ENCODE assay signal across 31 mouse cellular contexts in the genomic region with DNA sequence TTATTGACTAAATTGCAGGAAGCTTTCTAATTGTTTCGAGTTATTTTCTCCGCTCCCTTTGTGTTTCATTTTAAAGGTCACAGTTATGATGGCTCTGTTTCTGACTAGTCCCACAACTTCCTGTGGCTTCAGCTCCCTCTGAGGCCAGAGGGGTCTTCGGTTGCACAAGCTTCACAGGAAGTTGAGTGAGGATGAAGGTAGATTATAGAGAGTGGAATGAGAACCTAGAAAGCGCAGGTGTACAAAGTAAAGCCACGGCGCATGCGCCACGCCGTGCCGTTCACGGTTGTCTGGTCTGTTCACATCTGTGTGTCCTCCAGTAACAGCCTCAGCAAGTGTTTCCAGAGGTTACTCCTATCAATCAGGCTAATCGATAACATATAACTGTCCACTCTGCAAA. TPM values are rescaled to one million over a fixed set of nuclear protein-coding genes. Genes with fewer than 3 reads are reported as not detected.
DNase-seq lines count a peak whose midpoint lies in the region; ATAC-seq lines count a peak whose summit lies in the region.
"Had no signal": no experiment of that assay in that cellular context is flagged by ENCODE, and none has a peak within 500 bp of the region (broad histone marks: within the 10 kb centered on the region; RNA-seq: fewer than 3 reads in every experiment).

No protein-coding gene starts in this region.

- H3K9ac ChIP-seq in heart, embryonic 16.5 days (ENCODE audit: low read length): no peak overlapping the region
- no peak overlapping the region for H3K9ac ChIP-seq in forebrain, embryonic 14.5 days (ENCODE audit: low read length)
- H3K9ac ChIP-seq: embryonic facial prominence, embryonic 13.5 days; heart, embryonic 12.5 days; hindbrain, embryonic 14.5 days; kidney, embryonic 15.5 days; limb, embryonic 15.5 days; liver, embryonic 13.5 days; neural tube, embryonic 12.5 days had no signal

- 87% methylated on average over 12 of the region's 12 CpGs for WGBS in heart, embryonic 16.5 days
- WGBS in limb, embryonic 10.5 days: 94% methylated on average over 12 of the region's 12 CpGs
- 96% methylated on average over 12 of the region's 12 CpGs for WGBS in forebrain, embryonic 14.5 days

- no peaks in the 10 kb centered on the region for H3K9me3 ChIP-seq in heart, embryonic 16.5 days (replicated peaks; ENCODE audit: control insufficient read depth, low read length)
- H3K9me3 ChIP-seq in limb, embryonic 10.5 days (replicated peaks): no peaks in the 10 kb centered on the region
- H3K9me3 ChIP-seq in forebrain, embryonic 14.5 days (replicated peaks; ENCODE audit: control insufficient read depth, low read length): no peaks in the 10 kb centered on the region
- H3K9me3 ChIP-seq: embryonic facial prominence, embryonic 13.5 days; forebrain, embryonic 10.5 days; kidney, embryonic 15.5 days; limb, embryonic 15.5 days; liver, embryonic 13.5 days; midbrain, embryonic 10.5 days had no signal

- no peaks in the 10 kb centered on the region for H3K4me1 ChIP-seq in heart, embryonic 16.5 days (ENCODE audit: control insufficient read depth, insufficient read depth, low read length)
- peaks cover 4% of the 10 kb centered on the region for H3K4me1 ChIP-seq in limb, embryonic 10.5 days
- H3K4me1 ChIP-seq in forebrain, embryonic 14.5 days (ENCODE audit: control insufficient read depth, insufficient read depth, low read length): no peaks in the 10 kb centered on the region
- H3K4me1 ChIP-seq: kidney, embryonic 15.5 days; limb, embryonic 15.5 days; liver, embryonic 13.5 days; neural tube, embryonic 12.5 days had no signal

- peak; percentile 69; the same call in 1 of the 2 replicates for ATAC-seq in heart, embryonic 16.5 days (replicated peaks; ENCODE audit: extremely low read depth, insufficient read depth, low FRiP score)
- peak; percentile 72 for ATAC-seq in granulocyte monocyte progenitor cell, adult 5-6 weeks (replicated peaks; ENCODE audit: poor library complexity, severe bottlenecking)
- ATAC-seq in forebrain, embryonic 14.5 days: no peak
- ATAC-seq: forebrain, embryonic 16.5 days; lung, postnatal 0 days; midbrain, embryonic 16.5 days had no signal

- H3K36me3 ChIP-seq in heart, embryonic 16.5 days (ENCODE audit: control insufficient read depth, insufficient read depth): no peaks in the 10 kb centered on the region
- H3K36me3 ChIP-seq in limb, embryonic 10.5 days: no peaks in the 10 kb centered on the region
- H3K36me3 ChIP-seq in forebrain, embryonic 14.5 days (ENCODE audit: control insufficient read depth, insufficient read depth, low read length): no peaks in the 10 kb centered on the region
- H3K36me3 ChIP-seq: embryonic facial prominence, embryonic 13.5 days; forebrain, embryonic 10.5 days; kidney, embryonic 15.5 days; limb, embryonic 15.5 days; liver, embryonic 13.5 days; midbrain, embryonic 10.5 days; neural tube, embryonic 12.5 days had no signal

- DNase-seq in heart, adult 18-20 months: no peak
- DNase-seq in thymus, postnatal 0 days (ENCODE audit: low spot score): peak; percentile 79
- peak; percentile 57 for DNase-seq in thymus, postnatal 4 days
- DNase-seq in limb, embryonic 10.5 days (ENCODE audit: low spot score): no peak
- DNase-seq in forebrain, embryonic 14.5 days (ENCODE audit: low spot score): no peak
- DNase-seq in ovary, postnatal 10 days (ENCODE audit: low spot score): no peak
- DNase-seq: adrenal gland, postnatal 10 days; cerebellum, adult 11-12 months; cerebellum, postnatal 10 days; gastrocnemius, postnatal 10 days; heart, postnatal 10 days; kidney, adult 18-20 months; kidney, postnatal 25 days; left cerebral cortex, postnatal 4 days; liver, embryonic 13.5 days; lung, adult 18-20 months had no signal

- H3K27me3 ChIP-seq in heart, embryonic 16.5 days (ENCODE audit: control insufficient read depth, insufficient read depth, low read length): no peaks in the 10 kb centered on the region
- no peaks in the 10 kb centered on the region for H3K27me3 ChIP-seq in limb, embryonic 10.5 days (ENCODE audit: low read depth, poor library complexity, severe bottlenecking)
- H3K27me3 ChIP-seq in forebrain, embryonic 14.5 days (replicated peaks; ENCODE audit: control insufficient read depth, insufficient read depth, low read length): no peaks in the 10 kb centered on the region
- H3K27me3 ChIP-seq: CH12.LX; embryonic facial prominence, embryonic 13.5 days; heart, embryonic 12.5 days; kidney, embryonic 15.5 days; limb, embryonic 15.5 days; liver, embryonic 13.5 days; neural tube, embryonic 12.5 days had no signal

- no peak overlapping the region for H3K27ac ChIP-seq in heart, embryonic 16.5 days (ENCODE audit: low read length)
- no peak overlapping the region for H3K27ac ChIP-seq in limb, embryonic 10.5 days
- no peak overlapping the region for H3K27ac ChIP-seq in forebrain, embryonic 14.5 days (ENCODE audit: low read depth, low read length)
- H3K27ac ChIP-seq: embryonic facial prominence, embryonic 13.5 days; forebrain, embryonic 10.5 days; hindbrain, embryonic 14.5 days; kidney, embryonic 15.5 days; limb, embryonic 15.5 days; liver, embryonic 13.5 days; macrophage; midbrain, embryonic 10.5 days; neural tube, embryonic 12.5 days had no signal

- no peak overlapping the region for H3K4me2 ChIP-seq in heart, embryonic 16.5 days (ENCODE audit: low read depth, low read length)
- H3K4me2 ChIP-seq in forebrain, embryonic 14.5 days (ENCODE audit: low read length): no peak overlapping the region
- H3K4me2 ChIP-seq: embryonic facial prominence, embryonic 13.5 days; heart, embryonic 12.5 days; hindbrain, embryonic 14.5 days; kidney, embryonic 15.5 days; limb, embryonic 15.5 days; liver, embryonic 13.5 days; neural tube, embryonic 12.5 days had no signal

- no peak overlapping the region for H3K4me3 ChIP-seq in heart, embryonic 16.5 days (ENCODE audit: low read length)
- H3K4me3 ChIP-seq in limb, embryonic 10.5 days: no peak overlapping the region
- no peak overlapping the region for H3K4me3 ChIP-seq in forebrain, embryonic 14.5 days (ENCODE audit: low read depth, low read length)
- H3K4me3 ChIP-seq: embryonic facial prominence, embryonic 13.5 days; forebrain, embryonic 10.5 days; heart, embryonic 12.5 days; kidney, embryonic 15.5 days; limb, embryonic 15.5 days; liver, embryonic 13.5 days; midbrain, embryonic 10.5 days; neural tube, embryonic 12.5 days had no signal

RNA-seq across cellular contexts. Expression of a gene that starts 43.2 kb away (rescaled TPM):
- polyA plus RNA-seq in heart, embryonic 16.5 days (2015; fragmentation: Nextera tagmentation; extraction: Ambion mirVana): 8.7 and 10.0 TPM in 2 replicates
- total RNA-seq in heart, adult 18-20 months (2021): 1 to 10 TPM; 5.8 to 5.9 TPM
- total RNA-seq in granulocyte monocyte progenitor cell, adult 5-6 weeks (2014; fragmentation: Nextera tagmentation): 80.8 and 112 TPM in 2 replicates
- total RNA-seq in granulocyte monocyte progenitor cell, adult 5-6 weeks (2017): 32.4 and 40.6 TPM in 2 replicates
- polyA plus RNA-seq in thymus, postnatal 0 days (2015; fragmentation: Nextera tagmentation; extraction: Ambion mirVana): 3.2 and 3.7 TPM in 2 replicates
- 5.3 and 7.2 TPM in 2 replicates for polyA plus RNA-seq in limb, embryonic 10.5 days (2016; fragmentation: Nextera tagmentation; extraction: Ambion mirVana)
- 10.0 and 12.2 TPM in 2 replicates for polyA plus RNA-seq in forebrain, embryonic 14.5 days (2014; fragmentation: Nextera tagmentation; extraction: Ambion mirVana)

Comparison
In these comparisons a context has a peak if more than half of its experiments do, and no peak if none do; other contexts are left out.
1. DNase-seq: peak in thymus, postnatal 0 days (single experiment) and thymus, postnatal 4 days (single experiment); none in heart, adult 18-20 months (0 of 2), limb, embryonic 10.5 days (single experiment), forebrain, embryonic 14.5 days (single experiment) and ovary, postnatal 10 days (single experiment).